24 mouse cellular contexts compared by ENCODE assay signal in the genomic region with DNA sequence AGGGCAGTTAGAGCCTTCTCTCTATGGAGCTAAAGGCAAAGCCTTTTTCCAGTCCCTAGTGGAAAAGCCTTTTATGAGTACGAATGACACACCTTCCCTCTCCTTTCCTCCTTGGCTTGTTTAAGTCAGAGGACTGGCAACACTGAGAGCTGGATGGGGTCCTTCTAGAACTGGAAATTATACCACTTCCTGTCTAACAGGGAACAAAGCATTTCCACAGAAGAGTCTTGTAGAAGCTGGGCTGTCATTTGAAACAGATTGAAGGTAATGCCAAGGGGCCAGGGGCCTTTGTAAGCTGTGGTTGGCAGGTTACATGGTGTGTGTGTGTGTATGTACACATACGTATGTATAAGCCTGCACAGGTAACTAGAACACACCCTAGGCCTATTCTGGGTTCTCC. TPM values are rescaled to one million over a fixed set of nuclear protein-coding genes. Genes with fewer than 3 reads are reported as not detected.
DNase-seq lines count a peak whose midpoint lies in the region; ATAC-seq and TF ChIP-seq lines count a peak whose summit lies in the region.
"Had no signal": no experiment of that assay in that cellular context is flagged by ENCODE, and none has a peak within 500 bp of the region (broad histone marks: within the 10 kb centered on the region; RNA-seq: fewer than 3 reads in every experiment).

No protein-coding gene starts in this region.

- no peak overlapping the region for H3K4me3 ChIP-seq in lung, postnatal 0 days (ENCODE audit: low read depth, low read length)
- H3K4me3 ChIP-seq: forebrain, embryonic 15.5 days; heart, adult 2 months; heart, embryonic 10.5 days; heart, embryonic 13.5 days; hindbrain, embryonic 12.5 days; intestine, embryonic 15.5 days had no signal

- WGBS in lung, postnatal 0 days, result 75% methylated on average over 2 of the region's 2 CpGs

- H3K27me3 ChIP-seq in lung, postnatal 0 days (replicated peaks; ENCODE audit: insufficient read depth, low read length), result no peaks in the 10 kb centered on the region
- H3K27me3 ChIP-seq: forebrain, embryonic 15.5 days; heart, embryonic 13.5 days; hindbrain, embryonic 12.5 days; intestine, embryonic 15.5 days had no signal

- H3K4me2 ChIP-seq in lung, postnatal 0 days (replicated peaks; ENCODE audit: low read depth, low read length), result no peak overlapping the region
- H3K4me2 ChIP-seq: forebrain, embryonic 15.5 days; heart, embryonic 13.5 days; hindbrain, embryonic 12.5 days; intestine, embryonic 15.5 days had no signal

- DNase-seq in lung, postnatal 10 days, result peak; percentile 11
- no peak for DNase-seq in lung, postnatal 0 days (ENCODE audit: low spot score)
- peak; percentile 2 for DNase-seq in T-cell, adult 2 months (ENCODE audit: low spot score)
- DNase-seq in layer of hippocampus, postnatal 36 days, result no peak
- DNase-seq: adrenal gland, adult 8-10 months; adrenal gland, postnatal 25 days; cerebellum, adult 11-12 months; cerebellum, adult 8-10 months; cerebellum, postnatal 10 days; gastrocnemius, postnatal 10 days; gastrocnemius, postnatal 36 days; heart, adult 2 months; heart, postnatal 14 days; heart, postnatal 4 days had no signal

- H3K4me1 ChIP-seq in lung, postnatal 0 days (ENCODE audit: insufficient read depth, low read depth, low read length), result no peaks in the 10 kb centered on the region
- H3K4me1 ChIP-seq: forebrain, embryonic 15.5 days; heart, embryonic 10.5 days; heart, embryonic 13.5 days; hindbrain, embryonic 12.5 days; intestine, embryonic 15.5 days had no signal

- no peak for TF ChIP-seq EP300 in lung, postnatal 0 days (IDR thresholded peaks at IDR 0.05)

- TF ChIP-seq CTCF in lung, postnatal 0 days (IDR thresholded peaks at IDR 0.05), result no peak

- H3K36me3 ChIP-seq in lung, postnatal 0 days (ENCODE audit: insufficient read depth, low read length), result no peaks in the 10 kb centered on the region
- H3K36me3 ChIP-seq: forebrain, embryonic 15.5 days; heart, embryonic 10.5 days; heart, embryonic 13.5 days; hindbrain, embryonic 12.5 days; intestine, embryonic 15.5 days had no signal

- H3K9ac ChIP-seq in lung, postnatal 0 days (replicated peaks; ENCODE audit: low read depth), result no peak overlapping the region
- H3K9ac ChIP-seq: forebrain, embryonic 15.5 days; heart, embryonic 13.5 days; hindbrain, embryonic 12.5 days; intestine, embryonic 15.5 days had no signal

- no peak for ATAC-seq in lung, postnatal 0 days
- peak; percentile 53 for ATAC-seq in granulocyte monocyte progenitor cell, adult 5-6 weeks (replicated peaks; ENCODE audit: poor library complexity, severe bottlenecking)
- ATAC-seq in megakaryocyte progenitor cell, adult 5-6 weeks (replicated peaks; ENCODE audit: poor library complexity), result peak; percentile 58
- ATAC-seq: activated CD4-positive, CD25-positive, alpha-beta regulatory T cell, adult 4 months; CD4-positive, CD25-positive, alpha-beta regulatory T cell, adult 4 months; forebrain, embryonic 15.5 days; hindbrain, embryonic 16.5 days; intestine, embryonic 15.5 days had no signal

- H3K27ac ChIP-seq in lung, postnatal 0 days (ENCODE audit: low read length), result no peak overlapping the region
- H3K27ac ChIP-seq: forebrain, embryonic 15.5 days; heart, adult 2 months; heart, embryonic 10.5 days; heart, embryonic 13.5 days; hindbrain, embryonic 12.5 days; intestine, embryonic 15.5 days had no signal

- H3K9me3 ChIP-seq in lung, postnatal 0 days (ENCODE audit: low read length), result no peaks in the 10 kb centered on the region
- H3K9me3 ChIP-seq: forebrain, embryonic 15.5 days; heart, embryonic 10.5 days; heart, embryonic 13.5 days; hindbrain, embryonic 12.5 days; intestine, embryonic 15.5 days had no signal

RNA-seq across cellular contexts. Expression of gene Sqor, which starts 51.9 kb away (rescaled TPM):
- 29.2 and 30.5 TPM in 2 replicates for polyA plus RNA-seq in lung, postnatal 0 days (2015; fragmentation: Nextera tagmentation; extraction: Ambion mirVana)
- total RNA-seq in granulocyte monocyte progenitor cell, adult 5-6 weeks (2014; fragmentation: Nextera tagmentation), result 22.7 and 29.0 TPM in 2 replicates
- total RNA-seq in granulocyte monocyte progenitor cell, adult 5-6 weeks (2017), result 26.4 and 36.6 TPM in 2 replicates
- 29.5 and 34.6 TPM in 2 replicates for total RNA-seq in megakaryocyte progenitor cell, adult 5-6 weeks (2015)
- 35.5 and 41.0 TPM in 2 replicates for total RNA-seq in megakaryocyte progenitor cell, adult 5-6 weeks (2017)
- total RNA-seq in layer of hippocampus, postnatal 36 days (2021), result 1 to 10 TPM; 5.3 to 5.9 TPM

Comparison
In these comparisons a context has a peak if more than half of its experiments do, and no peak if none do; other contexts are left out.
1. DNase-seq: peak in lung, postnatal 10 days (single experiment) and T-cell, adult 2 months (single experiment); none in lung, postnatal 0 days (single experiment) and layer of hippocampus, postnatal 36 days (0 of 2).